Mouse (Mus musculus) lung, adult 2 months (tissue): ENCODE results near the gene Hkdc1.

Experiments used
- CTCF ChIP-seq: fragments of 200-500 bp; IDR thresholded peaks from 2 replicates; pipeline ENCODE4 v1.5.1; 2011; ENCODE audit warnings: mild to moderate bottlenecking, low read length, control low read depth; ENCODE audit not compliant: insufficient read depth
- POLR2A ChIP-seq: fragments of 200-500 bp; IDR thresholded peaks from 2 replicates; pipeline ENCODE4 v1.6.1; 2011; ENCODE audit warnings: low read depth, mild to moderate bottlenecking, control low read depth, low read length, borderline replicate concordance; ENCODE audit errors: extremely low read depth

DNA sequence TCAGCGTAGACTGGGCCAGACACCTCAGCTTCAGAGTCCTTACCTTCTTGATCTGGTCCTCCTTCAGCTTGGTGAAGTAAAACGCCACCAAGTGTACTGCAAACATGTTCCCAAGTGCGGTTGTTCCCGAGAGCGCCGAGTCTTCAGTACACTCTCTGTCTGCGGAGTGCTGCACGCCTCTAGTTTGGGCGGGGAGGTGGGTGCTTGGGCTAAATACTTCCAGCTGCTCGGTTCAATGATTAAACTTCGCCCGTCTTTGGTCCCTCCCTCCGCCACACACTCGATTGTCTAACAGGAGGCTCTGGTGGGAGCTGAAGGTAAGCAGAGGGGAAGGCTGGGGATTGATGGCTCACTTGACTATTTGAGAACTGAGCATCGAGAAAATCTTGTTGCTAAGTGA lies at the start of gene Hkdc1:
- TF ChIP-seq POLR2A (no peak), CTCF (no peak)
